Mouse (Mus musculus) testis, adult 2 months (tissue): ENCODE results near the gene Elof1. TPM values are rescaled to one million over a fixed set of nuclear protein-coding genes. Genes with fewer than 3 reads are reported as not detected.
A peak's percentile ranks its signal among the peaks of the same experiment; 100 is the strongest.
"Not testable (repeated sequence)": the region's sequence is repeated elsewhere in the genome, so short reads cannot be mapped to it uniquely, and the experiment has no call there.

Experiments
- H3K27ac ChIP-seq: fragments of 200-500 bp; 2 replicates; pipeline ENCODE4 v1.5.1; 2012; ENCODE audit warnings: low read depth, low read length; ENCODE audit not compliant: control insufficient read depth, insufficient read depth
- H3K27me3 ChIP-seq: fragments of 200-500 bp; 2 replicates; pipeline ENCODE4 v1.6.1; 2012; ENCODE audit warnings: mild to moderate bottlenecking, low read length, moderate library complexity; ENCODE audit not compliant: control insufficient read depth, insufficient read depth
- H3K36me3 ChIP-seq: fragments of 200-500 bp; 2 replicates; pipeline ENCODE4 v1.6.1; 2012; ENCODE audit warnings: mild to moderate bottlenecking, low read length; ENCODE audit not compliant: control insufficient read depth, insufficient read depth
- H3K4me1 ChIP-seq: fragments of 200-500 bp; 2 replicates; pipeline ENCODE4 v1.6.1; 2012; ENCODE audit warnings: low read length; ENCODE audit not compliant: control insufficient read depth, insufficient read depth
- H3K4me3 ChIP-seq: fragments of 200-500 bp; 2 replicates; pipeline ENCODE4 v1.5.1; 2012; ENCODE audit warnings: low read depth, mild to moderate bottlenecking, low read length, moderate library complexity, mixed read lengths; ENCODE audit not compliant: control insufficient read depth
- CTCF ChIP-seq: fragments of 200-500 bp; IDR thresholded peaks from 2 replicates; pipeline ENCODE4 v1.5.1; 2012; ENCODE audit warnings: low read depth, mild to moderate bottlenecking, inconsistent platforms, low read length, moderate library complexity; ENCODE audit not compliant: control insufficient read depth, insufficient read depth, insufficient replicate concordance
- POLR2A ChIP-seq: fragments of 200-500 bp; IDR thresholded peaks from 2 replicates; pipeline ENCODE4 v1.6.1; 2012; ENCODE audit warnings: low read depth, mild to moderate bottlenecking, inconsistent platforms, low read length, moderate library complexity; ENCODE audit not compliant: control insufficient read depth
- polyA plus RNA-seq: library from polyadenylated mRNA; depleted of rRNA; stranded (reverse); fragments of >200 nt; gene quantifications from 2 replicates; pipeline ENCODE4 v1.2.3, GENCODE M21; 2012

Gene Elof1
- polyA plus RNA-seq, 1 experiment: 1,299 TPM

DNA sequence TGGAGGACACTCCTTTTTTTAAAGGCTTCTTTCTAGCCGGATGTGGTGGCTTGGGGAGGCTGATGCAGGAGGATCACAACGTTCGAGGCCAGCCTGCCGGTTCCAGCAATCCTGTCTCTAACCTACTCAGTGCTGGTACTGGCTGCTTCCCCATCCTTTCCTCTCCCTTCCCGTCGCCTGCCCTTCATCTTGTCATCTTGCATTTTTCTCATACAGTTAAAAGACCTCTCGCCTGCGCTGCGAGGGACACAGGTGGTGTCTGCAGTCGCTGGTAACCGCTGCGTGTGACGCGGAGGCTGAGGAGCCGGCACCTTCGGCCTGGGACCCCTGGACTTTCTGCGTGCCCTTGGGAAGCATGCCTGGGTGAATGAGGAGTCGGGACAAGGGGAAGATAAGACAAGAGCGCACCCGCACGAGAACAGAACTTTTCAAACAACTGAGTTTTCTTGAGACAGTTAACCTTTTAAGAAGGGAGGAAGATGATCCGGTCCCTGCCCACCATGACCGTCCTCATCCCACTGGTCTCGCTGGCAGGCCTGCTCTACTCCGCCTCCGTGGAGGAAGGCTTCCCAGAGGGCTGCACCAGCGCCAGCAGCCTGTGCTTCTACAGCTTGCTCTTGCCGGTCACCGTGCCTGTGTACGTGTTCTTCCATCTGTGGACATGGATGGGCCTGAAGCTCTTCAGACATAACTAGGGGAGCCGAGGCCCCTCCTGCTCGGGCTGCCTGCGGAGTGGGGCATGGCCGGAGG lies 40.7 kb upstream of the Elof1 start:
- Histone ChIP-seq H3K36me3 (no peaks in the 10 kb centered on the region), H3K27ac (peak overlapping the region; percentile 27; the same call in 1 of the 2 replicates), H3K27me3 (no peaks in the 10 kb centered on the region), H3K4me1 (peaks cover 20% of the 10 kb centered on the region), H3K4me3 (peak overlapping the region; percentile 97)
- TF ChIP-seq CTCF (no peak), POLR2A (no peak)

DNA sequence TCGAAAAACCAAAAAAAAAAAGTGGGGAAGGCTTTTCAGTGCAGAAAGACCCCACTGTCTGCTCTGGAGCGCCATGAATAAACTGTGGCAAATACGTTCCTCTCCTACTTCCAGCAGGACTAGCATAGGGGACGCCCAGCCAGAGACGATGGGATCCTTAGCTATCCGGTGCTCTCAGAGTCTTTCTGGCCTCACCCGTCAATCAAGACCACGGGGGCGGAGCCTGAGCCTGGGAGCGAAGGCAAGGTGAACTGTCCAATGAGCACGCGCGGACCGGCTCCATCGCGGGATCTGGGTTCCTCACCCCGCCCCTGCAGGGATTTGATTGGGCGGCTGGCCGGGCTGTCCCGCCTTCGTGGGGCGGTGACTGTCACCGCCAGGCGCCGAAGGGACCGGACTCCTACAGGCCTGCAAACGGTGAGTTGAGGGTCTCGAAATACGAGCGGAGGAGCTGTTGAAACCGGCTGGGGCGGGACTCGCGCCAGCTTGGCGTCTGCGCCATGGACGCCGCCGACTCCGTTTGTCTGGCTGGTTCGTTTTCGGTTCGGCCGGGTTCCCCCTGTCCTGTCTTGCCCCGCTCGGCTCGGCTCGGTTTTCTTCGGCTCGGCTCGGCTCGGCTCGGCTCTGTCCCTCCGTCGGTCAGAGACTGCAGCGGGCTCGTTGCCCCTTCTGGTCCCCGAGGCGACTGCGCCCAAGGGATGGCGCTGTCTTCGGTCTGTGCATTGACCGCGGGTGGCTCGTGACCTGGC lies 39.7 kb upstream of the Elof1 start, which contains the start of gene Pigyl:
Gene Pigyl, plus strand, starts transcription at position 350 of the 749 bp plus-strand sequence.
- Histone ChIP-seq H3K27ac (peak within 1 kb of the TSS; percentile 94), H3K4me3 (peak within 1 kb of the TSS; percentile 97), H3K36me3 (no peaks in the 10 kb centered on the region), H3K27me3 (no peaks in the 10 kb centered on the region), H3K4me1 (peaks cover 20% of the 10 kb centered on the region)
- peak; percentile 77 for TF ChIP-seq POLR2A
- no peak for TF ChIP-seq CTCF

DNA sequence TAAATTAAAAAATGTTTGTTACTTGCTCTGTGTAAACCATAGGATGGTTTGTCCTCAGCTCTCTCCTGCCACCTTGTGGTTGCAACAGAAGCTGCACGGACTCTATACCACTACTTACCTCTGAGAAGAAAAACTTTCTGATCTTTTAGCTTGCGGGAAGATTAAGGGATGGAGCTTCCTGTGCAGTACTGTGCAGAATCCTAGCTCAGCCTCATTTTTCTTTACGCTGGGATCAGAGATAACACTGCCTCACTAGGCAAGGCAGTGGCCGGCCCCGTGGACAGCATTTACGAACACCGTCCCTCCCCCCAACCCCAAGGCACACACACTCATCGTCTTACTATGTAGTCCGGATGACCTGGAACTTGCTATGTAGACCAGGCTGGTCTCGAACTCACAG lies 38.6 kb upstream of the Elof1 start:
- Histone ChIP-seq H3K4me3 (peak overlapping the region; percentile 12), H3K27ac (no peak overlapping the region), H3K4me1 (peaks cover 20% of the 10 kb centered on the region), H3K36me3 (no peaks in the 10 kb centered on the region), H3K27me3 (no peaks in the 10 kb centered on the region)
- TF ChIP-seq CTCF (peak; percentile 27; the same call in 1 of the 2 replicates), POLR2A (no peak)

DNA sequence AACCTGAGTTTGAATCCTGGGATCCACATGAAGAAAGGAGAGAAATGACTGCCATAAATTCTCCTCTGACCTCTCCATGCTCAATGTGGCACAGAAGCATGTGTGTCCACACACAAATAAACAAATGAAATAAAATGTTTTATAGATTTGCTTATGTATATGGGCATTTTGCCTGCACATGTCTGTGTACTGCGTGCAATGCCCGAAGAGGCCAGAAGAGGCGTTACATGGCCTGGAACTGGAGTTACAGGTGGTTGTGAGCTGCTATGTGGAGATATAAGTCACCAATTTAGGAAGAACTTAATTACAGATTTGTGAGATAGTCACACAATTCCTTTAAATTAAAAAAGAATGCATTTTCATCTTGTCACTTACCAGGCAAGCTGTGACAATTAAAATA lies 36.8 kb upstream of the Elof1 start:
- no peaks in the 10 kb centered on the region for H3K27me3 ChIP-seq
- no peaks in the 10 kb centered on the region for H3K36me3 ChIP-seq
- H3K4me3 ChIP-seq: no peak overlapping the region
- TF ChIP-seq POLR2A (no peak), CTCF (no peak)
- H3K4me1 ChIP-seq: peaks cover 24% of the 10 kb centered on the region
- no peak overlapping the region for H3K27ac ChIP-seq

DNA sequence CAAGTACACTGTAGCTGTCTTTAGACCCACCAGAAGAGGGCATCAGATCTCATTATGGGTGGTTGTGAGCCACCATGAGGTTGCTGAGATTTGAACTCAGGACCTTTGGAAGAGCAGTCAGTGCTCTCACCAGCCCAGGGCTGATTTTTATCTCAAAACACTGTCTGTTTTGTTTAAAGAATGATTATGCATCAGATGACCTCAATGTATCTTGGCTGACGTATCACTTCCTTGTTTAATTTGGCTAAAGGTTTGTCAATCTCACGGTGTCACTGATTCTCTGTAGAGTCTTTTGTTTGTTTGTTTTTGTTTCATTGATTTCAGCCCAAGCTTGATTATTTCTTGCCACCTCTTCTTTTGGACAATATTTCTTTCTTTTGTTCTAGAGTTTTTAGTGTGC lies 34.0 kb upstream of the Elof1 start:
- TF ChIP-seq CTCF (no peak), POLR2A (no peak)
- no peak overlapping the region for H3K27ac ChIP-seq
- H3K4me1 ChIP-seq: peaks cover 6% of the 10 kb centered on the region
- no peaks in the 10 kb centered on the region for H3K27me3 ChIP-seq
- H3K36me3 ChIP-seq: no peaks in the 10 kb centered on the region
- H3K4me3 ChIP-seq: no peak overlapping the region

DNA sequence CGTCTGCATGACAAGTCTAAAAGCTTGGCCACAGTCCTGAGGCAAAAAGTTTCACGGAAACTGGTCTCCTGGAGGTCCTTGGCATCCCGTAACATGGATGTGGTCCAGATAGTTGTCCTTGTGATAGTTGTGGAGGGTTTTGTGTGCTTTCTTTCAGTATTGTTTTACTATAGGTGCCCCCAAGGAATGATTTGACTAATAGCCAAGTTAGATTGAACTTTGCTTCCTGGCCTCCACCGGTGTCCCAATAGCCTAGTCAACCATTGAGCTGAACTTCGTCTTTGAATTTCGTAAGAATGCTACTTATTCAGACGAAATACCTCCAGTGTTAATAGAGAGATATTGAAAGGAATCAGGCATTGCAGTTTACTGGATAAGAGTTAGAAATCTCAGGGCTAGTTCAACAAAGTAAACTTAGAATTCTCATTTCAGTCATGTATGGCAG lies 33.3 kb upstream of the Elof1 start:
- H3K36me3 ChIP-seq, H3K4me1 ChIP-seq, H3K27me3 ChIP-seq, H3K27ac ChIP-seq, H3K4me3 ChIP-seq: not testable (repeated sequence)

DNA sequence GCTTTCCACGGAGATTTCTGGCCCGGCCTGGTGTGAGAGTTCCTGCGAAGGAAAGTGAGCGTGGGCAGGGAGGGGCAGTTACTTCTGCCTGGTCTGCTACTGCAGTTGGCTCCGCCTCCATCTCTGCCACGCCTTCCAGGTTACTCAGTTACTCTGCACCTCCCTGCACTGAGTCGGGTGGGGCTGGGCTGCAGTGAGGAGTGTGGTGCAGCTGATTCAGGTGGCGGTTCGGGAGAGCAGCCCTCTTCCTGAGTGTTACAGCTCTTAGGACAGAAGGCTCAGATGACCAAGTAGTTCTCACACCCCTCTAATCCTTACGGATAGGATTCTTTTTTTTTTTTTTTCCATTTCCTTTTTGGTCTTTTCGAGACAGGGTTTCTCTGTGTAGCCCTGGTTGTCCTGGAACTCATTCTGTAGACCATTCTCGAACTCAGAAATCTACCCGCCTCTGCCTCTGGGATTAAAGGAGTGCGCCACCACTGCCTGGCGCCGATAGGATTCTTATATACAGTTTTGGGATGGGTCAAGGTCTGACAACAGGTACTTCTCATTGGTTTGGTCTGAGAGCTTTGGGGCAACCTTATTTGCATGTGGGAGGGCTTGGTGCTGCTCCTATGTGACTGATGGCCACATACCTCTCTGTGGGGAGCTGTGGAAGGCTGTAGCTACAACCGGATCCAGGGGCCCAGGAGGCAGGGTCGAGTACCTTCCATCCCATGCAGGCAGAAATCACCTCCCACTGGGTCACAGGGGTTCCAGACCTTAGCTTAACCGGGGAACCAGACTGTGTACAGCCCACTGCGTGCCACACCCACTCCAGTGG lies 32.7 kb upstream of the Elof1 start:
- TF ChIP-seq CTCF (no peak), POLR2A (no peak)
- H3K36me3 ChIP-seq: no peaks in the 10 kb centered on the region
- no peaks in the 10 kb centered on the region for H3K27me3 ChIP-seq
- H3K4me3 ChIP-seq: peak overlapping the region; percentile 6; the same call in 1 of the 2 replicates
- H3K27ac ChIP-seq: no peak overlapping the region
- peaks cover 4% of the 10 kb centered on the region for H3K4me1 ChIP-seq
